Mouse (Mus musculus) ovary, adult 18-20 months (tissue): ENCODE measurements around the gene Actr3b.

ENCODE experiments used
- DNase-seq: peaks from one replicate; pipeline ENCODE4 v3.0.0; 2022; ENCODE audit warnings: low spot score, mixed read lengths

Actr3b gene

DNA sequence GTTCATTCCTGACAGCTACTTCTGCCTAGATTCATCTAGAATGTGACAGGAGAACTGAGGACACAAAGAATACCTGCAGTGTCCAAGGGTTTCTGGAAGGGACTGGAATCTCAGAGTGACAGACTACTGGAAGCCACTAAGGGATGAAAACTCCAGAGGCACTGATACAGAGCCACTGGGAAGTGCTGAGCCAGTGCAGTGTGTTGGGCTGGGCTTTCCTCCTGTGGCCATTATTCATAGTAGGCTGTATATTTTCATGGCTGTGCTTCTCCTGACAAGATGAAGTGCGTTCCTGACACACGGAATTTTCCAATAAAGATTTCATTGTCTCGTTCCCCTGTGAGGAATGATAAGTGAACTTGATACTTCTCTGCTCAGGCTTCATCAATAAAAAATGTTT, 126.9 kb downstream of the Actr3b start:
- DNase-seq = no peak

DNA sequence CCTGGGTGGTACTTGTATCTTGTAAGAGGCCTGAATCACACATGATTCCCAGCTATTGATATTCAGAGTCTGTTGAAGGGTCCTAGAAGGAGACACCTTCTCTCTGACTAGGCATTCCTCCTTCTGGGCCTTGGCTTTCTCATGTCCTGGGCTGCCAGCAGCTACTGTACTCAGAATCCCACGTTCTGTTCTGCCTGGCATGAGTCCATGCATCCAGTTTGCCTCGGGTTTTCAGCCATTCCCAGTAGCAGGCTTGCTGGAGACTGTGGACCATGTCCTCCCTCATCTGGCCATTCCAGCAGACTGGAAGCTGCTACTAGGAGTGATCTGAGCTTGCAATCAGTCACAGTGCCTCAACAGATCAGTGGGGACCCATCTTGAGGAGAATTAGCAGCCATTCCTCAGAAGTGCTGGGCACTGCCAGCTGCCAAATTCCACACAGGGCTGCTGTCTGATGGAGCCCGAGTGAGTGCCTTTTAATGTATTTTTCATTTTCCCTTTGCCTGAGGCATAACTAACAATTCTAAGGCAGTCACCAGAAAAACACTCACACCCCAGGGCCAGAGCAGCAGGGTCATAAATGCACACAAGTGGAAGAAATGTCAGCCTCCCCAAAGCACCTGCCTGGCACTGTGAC, 130.1 kb downstream of the Actr3b start:
- no peak for DNase-seq

DNA sequence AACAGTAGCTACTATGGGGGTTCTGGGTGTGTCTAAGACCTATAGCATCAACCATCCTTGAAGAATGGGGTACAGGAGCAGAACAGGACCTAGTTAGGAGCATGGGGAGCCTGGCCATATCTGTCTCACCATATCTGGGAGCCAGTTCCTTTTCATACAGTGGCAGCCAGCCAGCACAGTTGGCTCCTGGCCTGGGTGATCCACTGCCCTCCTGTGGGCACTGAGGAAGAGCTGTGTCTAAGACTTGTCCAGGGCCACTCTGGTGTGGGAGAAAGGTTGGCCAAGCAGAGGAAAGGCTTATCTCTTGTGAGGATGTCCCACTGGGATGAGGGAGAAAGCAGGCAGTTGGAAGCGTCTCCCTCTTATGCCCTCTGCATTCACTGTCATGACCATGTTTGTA, 131.5 kb downstream of the Actr3b start:
- DNase-seq = peak; percentile 72
